Mouse (Mus musculus) ES-E14 (cell line): ENCODE measurements around the gene Hist2h2aa1.

Source experiments
- CHD2 ChIP-seq: IDR thresholded peaks from 2 replicates; pipeline ENCODE4 v1.6.1; 2014; ENCODE audit warnings: mild to moderate bottlenecking, low read depth, low read length, inconsistent platforms
- HCFC1 ChIP-seq: IDR thresholded peaks from 2 replicates; pipeline ENCODE4 v1.6.1; 2012; ENCODE audit warnings: low read length, inconsistent platforms, borderline replicate concordance; ENCODE audit not compliant: insufficient read depth
- MAFK ChIP-seq: IDR thresholded peaks from 2 replicates; pipeline ENCODE4 v1.6.1; 2014; ENCODE audit warnings: mild to moderate bottlenecking, low read depth, low read length, inconsistent platforms; ENCODE audit not compliant: insufficient read depth
- ZNF384 ChIP-seq: IDR thresholded peaks from 2 replicates; pipeline ENCODE4 v1.6.1; 2012; ENCODE audit warnings: low read depth, low read length, inconsistent platforms

GRCm38 (mm10) chr3:96267541-96267940 is 22.2 kb downstream of the Hist2h2aa1 start:
- TF ChIP-seq CHD2 (no peak), ZNF384 (no peak), HCFC1 (no peak), MAFK (no peak)
